Mouse (Mus musculus) liver, adult 2 months (tissue): ENCODE results near the gene D8Ertd738e. TPM values are rescaled to one million over a fixed set of nuclear protein-coding genes. Genes with fewer than 3 reads are reported as not detected.

Source experiments
- DNase-seq: peaks from one replicate; pipeline ENCODE4 v3.0.0-alpha.2; 2011; ENCODE audit warnings: low read depth, low spot score; ENCODE audit errors: extremely low read depth
- H3K27ac ChIP-seq: fragments of 200-500 bp; replicated peaks from 2 replicates; pipeline ENCODE4 v1.5.1; 2012; ENCODE audit warnings: low read depth, mild to moderate bottlenecking, control low read depth, inconsistent platforms, low read length; ENCODE audit not compliant: insufficient read depth
- H3K27me3 ChIP-seq: fragments of 200-500 bp; 2 replicates; pipeline ENCODE4 v1.6.1; 2012; ENCODE audit warnings: mild to moderate bottlenecking, moderate library complexity, low read length, inconsistent platforms; ENCODE audit not compliant: control insufficient read depth, insufficient read depth
- H3K36me3 ChIP-seq: fragments of 200-500 bp; 2 replicates; pipeline ENCODE4 v1.6.1; 2012; ENCODE audit warnings: low read length, inconsistent platforms; ENCODE audit not compliant: control insufficient read depth, insufficient read depth
- H3K4me1 ChIP-seq: fragments of 200-500 bp; 2 replicates; pipeline ENCODE4 v1.6.1; 2011; ENCODE audit warnings: low read length; ENCODE audit not compliant: control insufficient read depth, insufficient read depth
- H3K4me3 ChIP-seq: fragments of 200-500 bp; 2 replicates; pipeline ENCODE4 v1.5.1; 2011; ENCODE audit warnings: low read depth, mild to moderate bottlenecking, control low read depth, low read length, moderate library complexity; ENCODE audit not compliant: insufficient read depth
- H3K79me2 ChIP-seq: fragments of 200-500 bp; 2 replicates; pipeline ENCODE4 v1.6.1; 2012; ENCODE audit warnings: inconsistent platforms, mild to moderate bottlenecking, low read length, moderate library complexity; ENCODE audit not compliant: control insufficient read depth, insufficient read depth
- H3K9ac ChIP-seq: fragments of 200-500 bp; 2 replicates; pipeline ENCODE4 v1.6.1; 2012; ENCODE audit warnings: low read depth, mild to moderate bottlenecking, control low read depth, inconsistent platforms, low read length
- CTCF ChIP-seq: fragments of 200-500 bp; IDR thresholded peaks from 2 replicates; pipeline ENCODE4 v1.5.1; 2011; ENCODE audit warnings: low read depth, low read length, control low read depth
- POLR2A ChIP-seq: fragments of 200-500 bp; IDR thresholded peaks from 2 replicates; pipeline ENCODE4 v1.6.1; 2011; ENCODE audit warnings: low read length, control low read depth; ENCODE audit not compliant: insufficient read depth; ENCODE audit errors: extremely low read depth
- WGBS: fragments of 180-500 bp; shearing (Covaris S2); methylation state at CpG from one replicate; pipeline ENCODE4 v1.1.7; 2018; 5-methylcytosine and 5-hydroxymethylcytosine counted together
- polyA plus RNA-seq: library from polyadenylated mRNA; depleted of rRNA; stranded (reverse); fragments of >200 nt; gene quantifications from 2 replicates; pipeline ENCODE4 v1.2.3, GENCODE M21; 2012
- total RNA-seq: library from RNA; depleted of rRNA; stranded (reverse); fragments of >200 nt; gene quantifications from 2 replicates; pipeline ENCODE4 v1.2.3, GENCODE M21; 2014

D8Ertd738e gene
- total and polyA plus RNA-seq, 2 experiments = 105 to 115 TPM

DNA sequence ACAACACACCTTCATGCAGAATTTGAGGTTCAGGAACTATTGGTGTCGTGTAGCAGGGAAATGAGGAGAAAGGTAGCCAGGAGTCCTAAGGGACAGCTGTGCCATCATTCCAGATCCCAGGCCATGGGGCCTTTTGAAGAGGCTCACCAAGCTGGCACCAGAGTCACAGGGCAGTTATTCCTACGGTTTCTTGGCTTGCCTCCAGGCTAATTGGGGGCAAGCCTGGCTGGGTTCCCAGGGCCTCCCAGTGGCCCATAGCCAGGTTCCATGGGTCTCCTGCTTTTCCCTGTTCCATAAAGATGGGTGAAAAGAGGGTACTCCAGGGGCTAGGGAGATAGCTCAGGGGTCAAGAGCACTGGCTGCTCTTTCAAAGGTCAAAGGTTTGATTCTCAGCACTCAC, 7.7 kb downstream of the D8Ertd738e start:
- H3K4me1 ChIP-seq = peaks cover 2% of the 10 kb centered on the region; the same call in 1 of the 2 replicates
- no peak for DNase-seq
- no peak overlapping the region for H3K27ac ChIP-seq
- no peak overlapping the region for H3K4me3 ChIP-seq
- no peaks in the 10 kb centered on the region for H3K79me2 ChIP-seq
- no peaks in the 10 kb centered on the region for H3K27me3 ChIP-seq
- 38% methylated on average over 2 of the region's 2 CpGs for WGBS
- H3K9ac ChIP-seq = no peak overlapping the region
- no peak for TF ChIP-seq POLR2A
- no peak for TF ChIP-seq CTCF
- H3K36me3 ChIP-seq = peaks cover 19% of the 10 kb centered on the region

DNA sequence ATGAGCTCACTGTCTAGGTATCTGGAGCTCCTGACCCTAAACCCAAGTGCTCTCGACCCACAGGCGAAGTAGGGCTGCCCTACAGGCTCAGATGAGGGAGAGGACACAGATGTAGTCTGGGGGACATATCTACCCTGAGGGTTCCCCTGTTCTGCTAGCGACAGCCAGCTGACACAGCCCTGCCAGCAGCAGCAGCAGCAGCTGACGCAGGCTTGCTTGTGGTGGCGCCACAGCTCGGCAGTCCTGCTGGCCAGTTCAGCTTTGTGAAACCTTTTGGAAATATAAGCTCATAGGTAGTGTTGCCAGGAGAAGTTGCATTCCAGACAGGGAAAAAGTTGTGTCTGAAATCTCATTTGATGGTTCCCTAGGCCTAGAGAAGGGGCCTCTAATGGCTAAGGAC, 8.4 kb downstream of the D8Ertd738e start:
- 84% methylated on average over 6 of the region's 6 CpGs for WGBS
- no peak for TF ChIP-seq POLR2A
- no peak for TF ChIP-seq CTCF

GRCm38 (mm10) chr8:84237542-84238229, 11.8 kb downstream of the D8Ertd738e start:
- peak overlapping the region; percentile 80 for H3K4me3 ChIP-seq
- no peaks in the 10 kb centered on the region for H3K27me3 ChIP-seq
- H3K79me2 ChIP-seq = no peaks in the 10 kb centered on the region; the same call in 1 of the 2 replicates
- H3K27ac ChIP-seq = peak overlapping the region; percentile 85
- DNase-seq = no peak
- H3K4me1 ChIP-seq = peaks cover 10% of the 10 kb centered on the region
- WGBS = 16% methylated on average over 19 of the region's 19 CpGs
- TF ChIP-seq CTCF (no peak), POLR2A (no peak)
- H3K36me3 ChIP-seq = no peaks in the 10 kb centered on the region
- peak overlapping the region; percentile 80 for H3K9ac ChIP-seq

More for the DNA sequence above, 8.4 kb downstream of the D8Ertd738e start:
- no peak overlapping the region for H3K9ac ChIP-seq
- H3K36me3 ChIP-seq = peaks cover 13% of the 10 kb centered on the region
- H3K27ac ChIP-seq = no peak overlapping the region
- peaks cover 2% of the 10 kb centered on the region for H3K4me1 ChIP-seq
- no peaks in the 10 kb centered on the region; the same call in 1 of the 2 replicates for H3K79me2 ChIP-seq
- H3K27me3 ChIP-seq = no peaks in the 10 kb centered on the region
- no peak overlapping the region for H3K4me3 ChIP-seq
- no peak for DNase-seq

DNA sequence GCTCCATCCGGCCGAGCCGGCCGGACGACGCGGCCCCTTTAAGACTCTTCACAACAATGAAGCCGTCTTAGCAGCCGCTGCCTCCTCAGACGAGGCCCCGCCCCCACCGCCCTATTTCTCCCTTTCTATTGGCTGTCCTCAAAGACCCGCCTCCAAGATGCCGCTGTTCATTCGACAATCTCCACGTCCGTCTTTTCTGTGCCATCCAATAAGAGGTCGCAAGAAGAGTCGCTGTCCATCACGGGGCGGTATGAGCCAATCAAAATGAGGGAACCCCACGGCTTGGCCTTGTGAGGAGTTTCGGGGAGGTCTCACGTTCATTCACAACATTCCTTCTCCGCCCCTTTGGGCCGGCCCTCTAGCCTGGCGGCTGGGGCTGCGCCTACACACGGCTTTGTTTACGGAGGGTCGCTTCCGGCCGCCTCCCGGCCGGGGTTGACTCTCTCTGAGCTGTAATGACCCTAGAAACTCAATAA, 12.5 kb downstream of the D8Ertd738e start, which contains the start of gene Zswim4:
TSS of gene Zswim4 (minus strand) at position 58 of the 476 bp plus-strand sequence.
- TF ChIP-seq POLR2A = peak; percentile 66; the same call in 1 of the 2 replicates
- no peak for TF ChIP-seq CTCF
- H3K27me3 ChIP-seq = no peaks in the 10 kb centered on the region
- peak within 1 kb of the TSS; percentile 83 for H3K9ac ChIP-seq
- no peaks in the 10 kb centered on the region for H3K36me3 ChIP-seq
- WGBS = under 1% methylated on average over 35 of the region's 35 CpGs
- no peaks in the 10 kb centered on the region; the same call in 1 of the 2 replicates for H3K79me2 ChIP-seq
- H3K27ac ChIP-seq = peak within 1 kb of the TSS; percentile 85
- H3K4me1 ChIP-seq = peaks cover 10% of the 10 kb centered on the region
- peak within 1 kb of the TSS; percentile 80 for H3K4me3 ChIP-seq
- peak; percentile 98 for DNase-seq

GRCm38 (mm10) chr8:84236410-84236997, 13.0 kb downstream of the D8Ertd738e start:
- Histone ChIP-seq H3K4me1 (peaks cover 10% of the 10 kb centered on the region), H3K9ac (peak overlapping the region; percentile 83), H3K27ac (peak overlapping the region; percentile 36; the same call in 1 of the 2 replicates), H3K27me3 (no peaks in the 10 kb centered on the region), H3K36me3 (no peaks in the 10 kb centered on the region; the same call in 1 of the 2 replicates), H3K79me2 (no peaks in the 10 kb centered on the region; the same call in 1 of the 2 replicates), H3K4me3 (peak overlapping the region; percentile 73)
- DNase-seq = no peak
- no peak for TF ChIP-seq CTCF
- no peak for TF ChIP-seq POLR2A
- 1% methylated on average over 28 of the region's 30 CpGs for WGBS
